Mouse (Mus musculus) forebrain, embryonic 16.5 days (tissue): Measurements from ENCODE around the gene Stard13. TPM values are rescaled to one million over a fixed set of nuclear protein-coding genes. Genes with fewer than 3 reads are reported as not detected.

Source experiments
- ATAC-seq: fragments of 200-750 bp; cut with Nextera tagmentation; 2 replicates; pipeline ENCODE4 v1.8.0; 2017; ENCODE audit warnings: mild to moderate bottlenecking, moderate library complexity
- H3K27ac ChIP-seq: fragments of 300-500 bp; sonication (generic); 2 replicates; pipeline ENCODE4 v1.5.1; 2014; ENCODE audit warnings: low read length, control low read depth
- H3K27me3 ChIP-seq: fragments of 300-500 bp; sonication (generic); replicated peaks from 2 replicates; pipeline ENCODE4 v1.6.1; 2014; ENCODE audit warnings: low read length; ENCODE audit not compliant: control insufficient read depth, insufficient read depth
- H3K36me3 ChIP-seq: fragments of 300-500 bp; sonication (generic); 2 replicates; pipeline ENCODE4 v1.6.1; 2014; ENCODE audit not compliant: control insufficient read depth, insufficient read depth
- H3K4me1 ChIP-seq: fragments of 300-500 bp; sonication (generic); replicated peaks from 2 replicates; pipeline ENCODE4 v1.6.1; 2014; ENCODE audit warnings: low read length; ENCODE audit not compliant: control insufficient read depth, insufficient read depth
- H3K4me2 ChIP-seq: fragments of 300-500 bp; sonication (generic); 2 replicates; pipeline ENCODE4 v1.6.1; 2014; ENCODE audit warnings: mild to moderate bottlenecking, low read length, control low read depth
- H3K4me3 ChIP-seq: fragments of 300-500 bp; sonication (generic); replicated peaks from 2 replicates; pipeline ENCODE4 v1.5.1; 2014; ENCODE audit warnings: mild to moderate bottlenecking, low read length, control low read depth
- H3K9ac ChIP-seq: fragments of 300-500 bp; sonication (generic); replicated peaks from 2 replicates; pipeline ENCODE4 v1.6.1; 2014; ENCODE audit warnings: low read depth, low read length, control low read depth
- H3K9me3 ChIP-seq: fragments of 300-500 bp; sonication (generic); 2 replicates; pipeline ENCODE4 v1.6.1; 2016; ENCODE audit warnings: low read length; ENCODE audit not compliant: control insufficient read depth
- WGBS: fragments of 180-500 bp; shearing (Covaris S2); extraction: QIAGEN DNeasy Blood & Tissue Kit; methylation state at CpG from one replicate; pipeline ENCODE4 v1.1.7; 2014; 5-methylcytosine and 5-hydroxymethylcytosine counted together
- polyA plus RNA-seq: library from polyadenylated mRNA; unstranded; fragments of >200 nt; fragmentation: Nextera tagmentation; extraction: Ambion mirVana; gene quantifications from 2 replicates; pipeline ENCODE4 v1.2.1, GENCODE M21; 2015

Stard13 gene
- polyA plus RNA-seq, 1 experiment from 2014 or later: 3.5 TPM

GRCm38 (mm10) chr5:151231861-151232260, 1.8 kb downstream of the Stard13 start:
- Histone ChIP-seq H3K27ac (no peak overlapping the region), H3K4me3 (no peak overlapping the region), H3K4me2 (no peak overlapping the region), H3K9me3 (no peaks in the 10 kb centered on the region), H3K27me3 (0 out of 2 replicates have a peak, but pooled peaks cover 3% of the 10 kb centered on the region), H3K9ac (no peak overlapping the region), H3K36me3 (no peaks in the 10 kb centered on the region), H3K4me1 (peaks cover 9% of the 10 kb centered on the region)
- WGBS: 87% methylated on average over 7 of the region's 7 CpGs
- no peak for ATAC-seq

GRCm38 (mm10) chr5:151231411-151231810, 2.2 kb downstream of the Stard13 start:
- Histone ChIP-seq H3K9ac (no peak overlapping the region), H3K27me3 (0 out of 2 replicates have a peak, but pooled peaks cover 3% of the 10 kb centered on the region), H3K36me3 (no peaks in the 10 kb centered on the region), H3K9me3 (no peaks in the 10 kb centered on the region), H3K4me2 (no peak overlapping the region), H3K4me1 (peaks cover 9% of the 10 kb centered on the region), H3K4me3 (no peak overlapping the region), H3K27ac (no peak overlapping the region)
- ATAC-seq: no peak
- WGBS: 80% methylated on average over 4 of the region's 4 CpGs

- no peak for ATAC-seq
Measured at GRCm38 (mm10) chr5:151230427-151230826, 3.2 kb downstream of the Stard13 start.

GRCm38 (mm10) chr5:151228367-151229005, 5.2 kb downstream of the Stard13 start:
- H3K27me3 ChIP-seq: 0 out of 2 replicates have a peak, but pooled peaks cover 3% of the 10 kb centered on the region
- 51% methylated on average over 13 of the region's 13 CpGs for WGBS
- no peaks in the 10 kb centered on the region for H3K36me3 ChIP-seq
- H3K4me2 ChIP-seq: no peak overlapping the region
- peaks cover 9% of the 10 kb centered on the region for H3K4me1 ChIP-seq
- ATAC-seq: no peak
- no peak overlapping the region for H3K27ac ChIP-seq
- no peaks in the 10 kb centered on the region for H3K9me3 ChIP-seq
- no peak overlapping the region for H3K4me3 ChIP-seq
- no peak overlapping the region for H3K9ac ChIP-seq

More at GRCm38 (mm10) chr5:151230427-151230826, 3.2 kb downstream of the Stard13 start:
- Histone ChIP-seq H3K4me3 (no peak overlapping the region), H3K27ac (no peak overlapping the region), H3K4me1 (peaks cover 9% of the 10 kb centered on the region), H3K27me3 (0 out of 2 replicates have a peak, but pooled peaks cover 3% of the 10 kb centered on the region), H3K4me2 (no peak overlapping the region), H3K9me3 (no peaks in the 10 kb centered on the region), H3K36me3 (no peaks in the 10 kb centered on the region), H3K9ac (no peak overlapping the region)
- WGBS: 86% methylated on average over 4 of the region's 4 CpGs

GRCm38 (mm10) chr5:151223696-151224366, 9.8 kb downstream of the Stard13 start:
- H3K9me3 ChIP-seq: no peaks in the 10 kb centered on the region
- H3K27ac ChIP-seq: no peak overlapping the region
- H3K4me1 ChIP-seq: no peaks in the 10 kb centered on the region
- no peaks in the 10 kb centered on the region for H3K27me3 ChIP-seq
- H3K9ac ChIP-seq: no peak overlapping the region
- ATAC-seq: no peak
- no peak overlapping the region for H3K4me3 ChIP-seq
- H3K36me3 ChIP-seq: no peaks in the 10 kb centered on the region
- H3K4me2 ChIP-seq: no peak overlapping the region
- 67% methylated on average over 4 of the region's 4 CpGs for WGBS

- Histone ChIP-seq H3K4me1 (no peaks in the 10 kb centered on the region), H3K9ac (no peak overlapping the region), H3K4me3 (no peak overlapping the region), H3K36me3 (no peaks in the 10 kb centered on the region), H3K27ac (no peak overlapping the region), H3K9me3 (no peaks in the 10 kb centered on the region), H3K4me2 (no peak overlapping the region), H3K27me3 (no peaks in the 10 kb centered on the region)
- no peak for ATAC-seq
- WGBS: 91% methylated on average over 1 of the region's 1 CpGs
Measured at GRCm38 (mm10) chr5:151222791-151223190, 10.8 kb downstream of the Stard13 start.

- H3K4me1 ChIP-seq: no peaks in the 10 kb centered on the region
- WGBS: 20% methylated on average over 6 of the region's 6 CpGs
- H3K27me3 ChIP-seq: no peaks in the 10 kb centered on the region
- no peak overlapping the region for H3K4me3 ChIP-seq
- ATAC-seq: peak; percentile 66; the same call in 1 of the 2 replicates
- H3K9me3 ChIP-seq: no peaks in the 10 kb centered on the region
- H3K4me2 ChIP-seq: no peak overlapping the region
- no peaks in the 10 kb centered on the region for H3K36me3 ChIP-seq
- H3K27ac ChIP-seq: no peak overlapping the region
- no peak overlapping the region for H3K9ac ChIP-seq
Measured at GRCm38 (mm10) chr5:151218689-151219115, 14.9 kb downstream of the Stard13 start.

- no peak for ATAC-seq
- no peaks in the 10 kb centered on the region for H3K27me3 ChIP-seq
- H3K4me3 ChIP-seq: no peak overlapping the region
- no peaks in the 10 kb centered on the region for H3K4me1 ChIP-seq
- H3K9me3 ChIP-seq: no peaks in the 10 kb centered on the region
- no peak overlapping the region for H3K4me2 ChIP-seq
- H3K27ac ChIP-seq: no peak overlapping the region
- no peak overlapping the region for H3K9ac ChIP-seq
- WGBS: 74% methylated on average over 3 of the region's 3 CpGs
- no peaks in the 10 kb centered on the region for H3K36me3 ChIP-seq
Measured at GRCm38 (mm10) chr5:151213097-151213496, 20.5 kb downstream of the Stard13 start.

GRCm38 (mm10) chr5:151210869-151211268, 22.8 kb downstream of the Stard13 start:
- Histone ChIP-seq H3K9me3 (no peaks in the 10 kb centered on the region), H3K9ac (no peak overlapping the region), H3K36me3 (no peaks in the 10 kb centered on the region), H3K4me3 (no peak overlapping the region), H3K27me3 (no peaks in the 10 kb centered on the region), H3K4me1 (no peaks in the 10 kb centered on the region), H3K27ac (no peak overlapping the region), H3K4me2 (no peak overlapping the region)
- no peak for ATAC-seq
- WGBS: 98% methylated on average over 1 of the region's 1 CpGs
